Mouse (Mus musculus) spleen, postnatal 4 days (tissue): Measurements from ENCODE around the gene Rab8a.

Experiments
- DNase-seq, 2 experiments: peaks; one replicate each; pipeline ENCODE4 v3.0.0; 2022; ENCODE audit warnings: low spot score in 2 of 2

Rab8a gene

DNA sequence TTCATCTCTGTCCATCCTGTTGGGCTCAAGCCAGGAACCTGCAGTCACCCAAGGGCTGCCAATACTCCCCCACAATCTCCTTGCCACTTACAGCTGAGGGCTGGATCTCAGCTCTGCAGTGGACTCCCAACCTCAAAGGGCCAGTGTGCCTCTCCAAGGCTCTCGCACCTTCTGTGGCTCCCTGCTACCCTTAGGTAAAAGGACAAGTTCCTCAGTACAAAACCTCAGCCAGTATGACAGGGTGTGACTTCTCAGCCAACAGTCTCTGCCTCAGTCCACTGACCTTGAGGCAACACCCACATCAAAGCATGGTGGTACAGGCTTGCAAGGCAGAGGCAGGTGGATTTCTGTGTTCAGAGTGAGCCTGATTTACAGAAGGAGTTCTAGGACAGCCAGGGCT is 50.8 kb downstream of the Rab8a start:
- no peak for DNase-seq

DNA sequence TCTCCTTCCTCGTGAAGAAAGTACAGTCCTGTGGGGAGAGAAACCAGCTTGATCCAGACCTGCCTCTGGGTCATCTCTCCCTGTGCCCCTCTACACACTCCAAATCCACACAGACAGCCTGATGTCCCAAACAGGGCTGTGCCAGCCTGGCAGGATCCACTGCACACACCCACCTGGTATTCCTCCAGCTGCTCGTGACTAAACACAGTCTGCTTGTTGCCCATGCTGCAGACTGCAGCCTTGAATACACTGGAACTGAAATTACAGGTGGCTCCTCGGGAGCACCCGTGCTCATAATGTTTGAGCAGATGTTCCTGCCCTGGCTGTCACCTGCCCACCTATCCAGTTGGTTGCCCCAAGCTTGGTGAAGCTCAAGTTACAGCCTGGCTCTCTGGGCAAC is 51.8 kb downstream of the Rab8a start, which contains the start of gene Cib3:
Gene Cib3 (minus strand): TSS at position 87 of the 400 bp plus-strand sequence.
- no peak for DNase-seq

- DNase-seq: no peak
Measured at GRCm38 (mm10) chr8:72213536-72213935, 52.5 kb downstream of the Rab8a start, which contains the start of gene Gm11034. Gene Gm11034 (minus strand): TSS chr8:72213636.

GRCm38 (mm10) chr8:72215060-72215459 is 54.1 kb downstream of the Rab8a start:
- DNase-seq: peak in 1 of 2 experiments; percentile 46

DNA sequence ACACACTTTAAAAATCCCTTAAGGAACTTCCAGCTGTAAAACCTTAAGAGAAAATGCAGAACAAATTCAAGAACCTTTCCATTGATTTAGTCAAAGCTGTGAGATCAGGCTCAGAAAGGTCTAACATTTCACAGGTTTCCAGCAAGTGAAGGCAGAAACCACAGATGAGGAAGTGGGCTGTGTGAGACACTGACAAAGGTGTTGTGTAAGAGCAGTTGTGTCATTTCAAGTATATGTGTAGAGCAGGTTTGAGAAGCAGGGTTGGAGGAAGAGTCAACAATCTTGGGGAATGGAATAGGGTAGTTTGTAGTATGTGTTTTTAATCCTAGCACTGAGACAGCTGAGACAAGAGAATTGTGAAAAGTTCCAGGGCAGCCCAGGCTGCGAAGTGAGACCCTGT is 54.9 kb downstream of the Rab8a start:
- no peak for DNase-seq

DNA sequence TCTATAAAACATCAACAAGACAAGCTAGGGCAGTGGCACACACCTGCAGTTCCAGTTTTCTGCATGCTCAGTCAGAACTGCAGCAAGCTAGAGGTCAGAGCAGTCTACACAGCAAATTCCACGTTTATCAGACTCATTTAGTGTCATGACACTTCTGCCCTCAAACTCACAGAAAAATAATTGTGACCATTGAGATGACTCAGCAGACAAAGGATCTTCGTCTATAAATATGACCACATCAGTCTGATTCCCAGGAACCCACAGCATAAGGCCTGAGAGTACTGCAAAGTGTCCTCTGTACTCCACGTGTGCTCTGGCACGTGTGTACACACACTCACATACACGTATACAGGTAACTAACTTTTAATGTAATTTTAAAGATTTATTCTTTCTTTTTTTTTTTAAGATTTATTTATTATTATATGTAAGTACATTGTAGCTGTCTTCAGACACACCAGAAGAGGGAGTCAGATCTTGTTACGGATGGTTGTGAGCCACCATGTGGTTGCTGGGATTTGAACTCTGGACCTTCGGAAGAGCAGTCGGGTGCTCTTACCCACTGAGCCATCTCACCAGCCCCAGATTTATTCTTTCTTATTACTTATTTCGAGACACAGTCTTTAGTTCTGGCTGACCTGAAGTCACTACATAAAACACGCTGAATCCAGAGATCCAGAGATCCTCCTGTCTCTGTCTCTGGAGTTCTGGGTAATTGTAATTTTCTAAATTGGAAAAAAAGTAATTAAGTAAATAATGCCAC is 58.0 kb downstream of the Rab8a start:
- no peak for DNase-seq

DNA sequence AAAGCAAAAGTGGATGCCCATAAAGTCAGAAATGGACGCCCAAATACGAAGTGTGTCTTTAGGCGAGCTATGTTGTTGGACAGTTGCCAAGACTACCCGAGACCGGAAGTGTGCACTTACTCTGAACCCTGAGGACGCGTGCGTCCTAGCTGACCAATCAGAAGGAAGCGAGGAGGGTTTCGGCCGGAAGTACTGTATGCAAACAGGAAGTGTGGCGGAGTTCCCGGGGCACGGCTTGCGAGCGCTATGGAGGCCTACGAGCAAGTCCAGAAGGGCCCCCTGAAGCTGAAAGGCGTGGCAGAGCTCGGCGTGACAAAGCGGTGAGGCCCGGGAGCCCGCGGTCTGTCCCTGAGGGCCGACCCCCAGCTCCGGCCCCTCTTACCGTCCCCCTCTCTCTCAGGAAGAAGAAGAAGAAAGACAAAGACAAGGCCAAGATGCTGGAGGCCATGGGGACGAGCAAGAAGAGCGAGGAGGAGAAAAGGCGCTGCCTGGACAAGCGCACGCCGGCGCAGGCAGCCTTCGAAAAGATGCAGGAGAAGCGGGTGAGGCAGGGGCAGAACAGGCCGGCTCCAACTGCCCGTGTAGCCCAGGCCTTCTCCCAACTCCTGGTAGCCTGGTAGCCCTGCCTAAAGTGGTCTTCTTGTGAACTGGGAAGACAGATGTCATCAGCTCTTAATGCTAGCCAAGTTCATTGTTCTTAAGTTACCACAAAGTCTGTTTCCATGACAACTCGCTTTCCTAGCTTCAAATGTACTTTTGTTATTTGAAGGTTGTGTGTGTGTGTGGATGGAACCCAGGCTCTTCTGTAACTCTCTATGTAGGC is 58.8 kb downstream of the Rab8a start, which contains the start of gene Fam32a:
Gene Fam32a (plus strand): TSS at position 190 of the 823 bp plus-strand sequence.
- peak; percentile 87 to 90 for DNase-seq

DNA sequence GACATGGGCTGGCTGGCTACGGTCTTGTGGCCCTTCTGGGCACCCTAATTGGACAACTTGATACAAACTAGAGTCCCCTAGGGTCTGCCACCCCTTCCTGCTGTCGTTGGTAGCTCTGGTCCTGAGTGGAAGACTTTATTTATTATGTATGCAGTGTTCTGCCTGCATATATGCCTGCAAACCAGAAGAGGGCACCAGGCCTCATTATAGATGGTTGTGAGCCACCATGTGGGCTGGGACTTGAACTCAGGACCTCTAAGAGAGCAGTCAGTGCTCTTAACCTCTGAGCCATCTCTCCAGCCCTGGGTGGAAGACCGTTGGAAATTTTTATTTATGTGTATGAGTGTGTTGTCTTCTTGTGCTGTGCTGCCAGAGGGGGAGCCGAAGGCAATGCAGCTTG is 59.8 kb downstream of the Rab8a start:
- no peak for DNase-seq

GRCm38 (mm10) chr8:72222656-72223055 is 61.7 kb downstream of the Rab8a start:
- DNase-seq: no peak
